Mouse (Mus musculus): ENCODE data around the gene Dnph1.
"Not testable (repeated sequence)": the region's sequence is repeated elsewhere in the genome, so short reads cannot be mapped to it uniquely, and the experiment has no call there.

Dnph1 gene
- long read RNA-seq, experiment 1, transcript Dnph1-201 (4 exons, 1,190 nt), result major isoform, 11 of 12 reads
- long read RNA-seq, experiment 1, partial matches to known transcripts, result 0 of 12 reads
- long read RNA-seq, experiment 1, other reads (novel, unspliced or antisense), result 1 of 12 reads
- long read RNA-seq, experiment 2, partial matches to known transcripts, result 1 of 6 reads
- long read RNA-seq, experiment 2, other reads (novel, unspliced or antisense), result 2 of 6 reads

DNA sequence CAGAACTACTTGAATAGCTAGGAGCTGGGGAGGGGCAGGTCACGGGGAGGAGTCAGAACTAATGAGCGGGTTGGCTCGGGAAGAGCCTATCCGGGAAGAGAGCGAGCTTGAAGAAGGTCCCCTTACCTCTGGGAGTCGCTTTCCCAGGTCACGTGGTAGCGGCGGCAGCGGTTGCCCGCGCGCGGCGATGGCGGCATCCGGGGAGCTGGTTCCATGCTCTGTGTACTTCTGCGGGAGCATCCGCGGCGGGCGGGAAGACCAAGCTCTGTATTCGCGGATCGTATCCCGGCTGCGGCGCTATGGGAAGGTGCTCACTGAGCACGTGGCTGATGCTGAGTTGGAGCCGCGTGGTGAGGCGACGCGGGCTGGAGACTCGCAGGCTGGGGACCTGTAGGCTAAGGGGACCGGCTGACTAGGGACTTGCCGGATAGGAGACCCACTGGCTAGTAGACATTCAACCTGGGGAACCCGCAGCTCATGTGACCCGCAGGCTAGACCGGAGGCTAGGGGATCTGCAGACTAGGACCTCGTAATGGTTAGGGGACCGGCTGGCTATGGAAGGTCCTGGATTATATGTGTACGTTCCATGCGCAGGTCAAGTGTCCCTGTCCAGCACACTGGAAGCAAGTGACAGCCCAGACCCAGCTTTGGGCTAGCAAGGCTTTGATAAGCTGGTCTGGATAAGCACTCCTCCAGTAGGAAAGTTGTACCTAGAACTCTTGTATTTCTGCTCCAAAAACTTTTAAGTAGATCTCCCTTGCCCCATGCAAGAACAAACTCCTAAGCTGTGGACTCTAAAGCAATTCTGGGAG is at the start of gene Dnph1:
Dnph1 (plus strand) TSS at position 89 of the 812 bp plus-strand sequence.
- intact Hi-C loops (cut with DNase I), result no loop called here

DNA sequence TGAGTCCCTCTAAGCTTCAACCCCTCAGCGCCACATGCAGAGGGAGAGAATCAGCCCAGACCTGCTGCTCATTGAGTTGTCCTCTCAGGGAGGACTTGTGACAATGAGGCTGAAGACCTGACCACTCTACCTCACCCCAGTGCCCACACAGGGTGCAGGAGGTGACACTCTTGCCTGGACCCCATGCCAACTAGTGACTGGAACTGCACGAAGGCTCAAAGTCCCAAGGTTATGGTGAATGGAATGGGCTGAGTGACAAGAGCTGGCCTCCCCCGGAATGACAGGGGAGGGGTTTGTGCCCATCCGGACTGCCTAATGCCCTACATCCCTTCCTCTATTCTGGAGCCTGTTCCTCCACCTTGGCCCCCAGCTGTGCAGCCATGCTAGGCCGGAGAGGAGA is 43.8 kb upstream of the Dnph1 start:
- intact Hi-C loops (cut with DNase I), result no loop called here

DNA sequence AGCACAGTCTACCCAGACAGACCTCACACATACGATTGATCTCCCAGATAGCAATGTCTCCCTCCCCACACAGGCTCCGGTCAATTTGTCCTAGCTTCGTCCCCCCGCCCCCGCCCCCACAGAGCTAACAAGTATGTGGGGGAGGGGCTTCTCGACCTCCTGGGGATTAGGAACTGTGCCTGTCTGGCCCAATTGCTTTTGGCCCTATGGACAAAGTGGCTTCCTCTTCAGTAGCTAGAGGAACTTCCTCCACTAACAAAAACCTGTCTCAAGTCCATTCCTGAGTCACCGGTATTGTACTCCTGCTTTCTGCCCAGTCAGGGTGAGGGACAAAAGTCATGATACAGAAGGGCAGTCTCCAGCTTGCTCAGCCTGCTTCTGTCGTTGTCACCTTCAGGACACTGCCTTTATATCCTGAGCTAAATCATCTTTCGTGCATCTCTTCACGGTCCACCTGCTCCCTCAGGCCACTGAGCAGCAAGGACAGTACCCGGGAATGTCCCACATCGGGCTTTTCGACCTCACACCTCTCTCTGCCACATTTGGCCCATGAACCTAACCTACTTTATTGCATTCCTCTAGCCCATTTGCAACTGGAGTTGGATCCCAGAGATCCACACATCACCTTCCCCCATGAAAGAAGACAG is 43.1 kb upstream of the Dnph1 start:
- intact Hi-C loops (cut with DNase I), result no loop called here

DNA sequence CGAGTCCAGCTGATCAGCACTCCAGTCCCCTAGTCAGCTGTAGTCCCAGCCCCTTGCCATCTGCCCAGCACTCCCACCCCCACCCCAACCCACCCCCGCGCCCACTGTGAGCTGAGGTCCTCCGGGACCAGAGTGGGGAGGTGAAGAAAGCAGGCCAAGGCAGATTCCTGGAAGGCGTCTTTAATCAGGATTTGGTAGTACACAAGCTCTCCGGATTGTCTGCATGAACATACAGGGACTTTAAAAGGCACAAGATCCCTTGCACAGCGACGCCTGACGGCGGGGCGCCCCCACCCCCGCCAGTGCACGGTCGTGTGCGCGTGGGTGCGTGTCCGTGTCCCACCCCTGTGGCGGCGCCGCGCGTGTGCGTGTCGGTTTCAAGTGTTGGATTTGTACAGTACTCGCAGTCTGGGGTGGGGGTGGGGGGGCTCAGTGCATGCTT is 42.5 kb upstream of the Dnph1 start:
- intact Hi-C loops (cut with DNase I), result no loop called here

DNA sequence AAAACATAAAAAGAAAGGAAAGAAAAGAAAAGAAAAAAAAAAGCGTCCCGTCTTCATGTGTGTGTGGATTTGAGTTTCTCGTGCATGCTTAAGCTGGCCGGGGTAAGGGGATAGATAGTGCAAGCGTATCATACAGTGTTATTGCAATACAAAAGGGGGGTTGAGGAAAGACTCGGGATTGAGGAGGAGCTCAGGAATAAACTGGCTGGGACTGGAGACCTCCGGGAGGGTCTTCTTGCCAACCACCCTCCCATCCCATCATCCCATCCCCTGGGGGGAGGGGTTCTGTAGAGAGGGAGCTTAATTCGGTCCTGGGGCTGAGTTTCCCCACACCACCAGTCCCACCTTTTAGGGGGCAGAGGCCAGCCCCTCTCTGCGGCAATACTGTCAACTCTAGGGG is 42.0 kb upstream of the Dnph1 start:
- intact Hi-C loops (cut with DNase I), result no loop called here

DNA sequence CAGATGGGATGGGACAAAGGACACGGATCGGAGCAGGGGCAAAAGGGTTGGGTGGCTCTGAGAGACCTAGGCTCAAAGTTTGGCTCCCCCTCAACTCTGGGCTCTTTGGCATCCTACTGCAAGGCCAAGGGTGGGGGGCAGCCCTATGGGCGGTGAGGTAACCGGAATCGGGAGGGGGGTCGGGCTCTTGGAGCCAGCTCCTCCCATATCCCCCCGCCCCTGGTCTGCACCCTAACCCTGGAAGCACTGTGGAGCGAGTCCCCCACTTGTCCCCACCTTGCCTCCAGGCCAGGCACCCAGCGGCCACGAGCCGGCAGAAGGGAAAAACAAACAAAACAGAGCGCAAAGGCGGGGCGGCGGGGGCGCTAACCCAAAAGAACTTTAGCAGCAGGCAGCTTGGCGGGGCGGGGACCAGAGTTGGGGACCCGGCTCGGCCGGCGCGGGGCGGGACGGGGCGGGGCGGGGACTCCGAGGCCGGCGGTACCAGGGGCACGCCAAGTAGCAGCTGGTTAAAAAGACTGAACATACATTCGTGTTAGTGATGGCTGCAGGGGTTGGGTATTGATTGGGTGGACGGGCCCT is 41.3 kb upstream of the Dnph1 start:
- intact Hi-C loops (cut with DNase I), result no loop called here

DNA sequence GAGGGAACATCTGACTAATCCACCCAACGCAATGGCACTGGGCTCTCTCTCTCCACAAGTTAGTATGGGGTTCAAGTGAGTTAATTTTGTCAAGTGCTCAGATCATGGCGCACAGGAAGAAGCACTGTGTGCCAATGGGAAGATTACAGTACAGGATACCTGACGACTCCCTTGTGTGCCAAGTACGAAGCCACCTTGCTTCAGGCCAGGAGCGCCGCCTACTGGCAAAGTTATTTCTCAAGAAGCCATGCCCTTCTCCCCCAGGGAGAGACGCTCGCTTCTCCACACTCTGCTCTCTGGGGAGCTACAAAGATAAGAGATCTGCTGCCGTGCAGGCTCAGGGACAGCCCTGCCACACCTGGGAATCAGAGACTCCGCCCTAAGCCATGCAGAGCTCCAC is 38.7 kb upstream of the Dnph1 start:
- intact Hi-C loops (cut with DNase I), result no loop called here

DNA sequence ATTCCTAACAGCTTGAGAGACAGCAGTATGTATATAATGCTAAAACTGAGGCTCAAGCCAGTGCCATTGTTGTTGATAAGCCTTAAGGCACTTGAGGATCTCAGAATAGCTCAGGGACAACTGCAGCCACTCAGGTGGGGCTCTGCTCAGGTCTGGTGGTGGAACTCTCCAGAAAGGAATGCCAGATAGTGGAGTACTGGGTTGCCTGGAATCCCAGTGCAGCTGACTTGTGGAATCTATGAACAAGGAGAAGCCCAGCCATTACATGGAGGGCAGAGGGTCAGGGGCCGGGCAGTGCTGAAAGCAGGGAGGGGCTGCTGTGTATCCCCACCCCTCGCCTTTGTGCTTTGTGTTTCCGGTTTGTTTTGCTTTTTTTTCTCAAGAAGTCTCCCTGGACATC is 38.1 kb upstream of the Dnph1 start:
- intact Hi-C loops (cut with DNase I), result no loop called here

DNA sequence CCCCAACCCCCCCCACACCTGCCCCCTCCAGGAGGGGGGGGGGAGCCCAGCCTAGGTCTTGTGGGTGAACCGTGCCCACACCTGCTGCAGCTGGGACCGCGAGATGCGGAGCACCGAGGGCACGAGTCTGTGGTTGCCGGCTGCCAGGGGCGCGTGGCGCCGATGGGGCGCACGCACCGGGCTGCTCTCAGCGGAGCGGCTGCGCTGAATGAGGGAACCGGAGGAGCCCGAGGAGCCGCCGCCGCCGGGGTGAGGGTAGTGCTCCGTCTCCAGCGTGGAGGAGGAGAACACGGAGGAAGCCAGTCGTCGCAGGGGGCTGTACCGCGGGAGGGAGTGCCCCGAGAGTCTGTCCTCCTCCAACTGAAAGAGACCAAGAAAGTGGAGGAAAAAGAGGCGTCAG is 35.8 kb upstream of the Dnph1 start:
- intact Hi-C loops (cut with DNase I), result no loop called here

DNA sequence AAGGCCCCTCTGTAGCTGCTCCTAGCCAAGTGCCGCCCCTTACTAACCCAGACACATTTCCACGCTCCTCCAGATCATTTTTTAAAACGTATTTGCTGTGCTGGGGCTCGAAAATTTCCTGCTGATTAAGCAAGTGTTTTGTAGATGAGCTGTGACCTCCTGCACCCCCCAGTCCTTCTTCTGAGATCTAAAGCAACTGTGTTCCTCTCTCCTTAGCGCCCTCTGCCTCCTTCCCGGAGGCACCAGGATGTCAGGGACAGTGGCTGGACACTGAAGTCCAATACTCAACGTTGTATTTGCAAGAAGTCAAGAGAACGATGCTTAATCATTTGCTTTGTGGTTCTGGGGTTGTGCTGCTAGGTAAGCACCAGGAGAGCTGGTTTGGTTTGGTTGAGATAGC is 35.2 kb upstream of the Dnph1 start:
- intact Hi-C loops (cut with DNase I), result no loop called here

DNA sequence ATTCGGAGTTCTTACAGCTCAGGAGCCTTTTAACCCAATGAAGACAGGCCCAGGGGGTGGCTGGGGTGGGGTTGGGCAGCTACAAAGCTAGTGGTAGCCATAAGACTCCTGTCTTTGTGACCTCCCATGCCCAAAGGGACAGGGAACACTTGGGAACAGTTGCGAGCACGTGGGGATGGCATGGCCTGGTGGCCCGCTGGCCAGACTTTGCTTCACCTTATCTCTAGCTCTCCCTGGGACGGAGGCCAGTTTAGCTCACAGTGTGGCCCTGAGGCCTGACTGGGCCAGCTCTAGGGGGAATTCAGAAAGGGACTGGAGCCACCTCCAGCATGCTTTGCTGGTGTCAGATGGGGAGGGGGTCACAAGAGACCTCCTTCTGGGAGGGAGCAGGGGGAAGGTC is 34.3 kb upstream of the Dnph1 start:
- intact Hi-C loops (cut with DNase I), result no loop called here

DNA sequence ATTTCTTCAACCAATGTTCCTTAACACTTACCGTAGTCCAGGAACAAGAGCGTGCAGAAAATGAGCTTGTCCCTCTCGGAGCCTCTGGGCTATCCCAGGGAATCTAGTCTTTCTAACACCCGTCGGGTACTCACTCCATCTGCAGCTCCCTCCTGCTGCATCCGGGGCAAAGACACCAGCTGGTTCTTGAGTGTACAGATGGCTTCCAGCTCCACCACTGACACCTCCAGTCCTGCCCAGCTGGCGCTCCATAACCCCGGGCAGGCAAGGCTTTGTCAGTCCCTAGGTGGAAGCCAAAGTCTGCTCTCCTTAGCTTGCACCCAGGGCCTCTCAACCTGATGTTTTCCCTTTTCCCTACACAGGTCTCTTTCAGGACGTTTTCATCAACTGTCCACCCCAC is 28.7 kb upstream of the Dnph1 start:
- intact Hi-C loops (cut with DNase I), result no loop called here

DNA sequence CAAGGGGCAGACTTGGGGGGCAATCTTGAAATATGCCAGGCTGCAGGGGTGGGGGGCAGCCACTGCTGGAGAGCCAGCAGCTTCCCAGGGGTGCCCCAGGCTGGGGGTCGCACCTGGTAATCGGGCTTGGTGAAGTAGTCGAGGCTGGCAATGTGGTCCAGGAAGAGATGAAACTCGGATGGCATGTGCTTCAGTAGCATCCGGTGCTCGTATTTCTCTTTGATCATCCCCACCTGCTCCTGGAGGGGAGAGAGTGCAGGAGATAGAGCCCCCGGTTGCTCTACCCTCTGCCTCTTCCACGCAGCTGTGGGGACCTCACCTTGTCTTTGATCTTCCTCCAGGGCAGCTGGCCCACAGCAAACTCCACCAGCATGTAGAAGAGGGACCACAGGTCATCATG is 19.9 kb upstream of the Dnph1 start:
- intact Hi-C loops (cut with DNase I), result no loop called here

DNA sequence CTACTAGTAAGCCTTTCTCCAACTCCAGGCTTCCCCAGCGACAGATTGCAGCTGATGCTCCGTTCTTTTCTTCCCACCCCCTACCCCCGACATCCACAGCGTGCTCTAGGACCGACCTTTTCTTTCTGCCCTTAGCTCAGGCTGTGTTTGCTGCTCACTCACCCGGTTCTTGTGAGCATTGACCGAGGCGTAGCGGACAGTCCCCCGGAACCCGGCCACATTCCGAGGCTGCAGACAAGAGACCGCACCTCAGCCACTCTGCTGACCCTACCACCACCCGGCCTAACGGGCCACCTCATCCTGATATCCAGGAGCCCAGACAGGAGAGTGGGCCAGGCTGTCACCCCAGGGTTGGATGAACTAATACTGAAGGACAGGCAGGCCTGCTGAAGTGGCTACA is 19.2 kb upstream of the Dnph1 start:
- intact Hi-C loops (cut with DNase I), result no loop called here

DNA sequence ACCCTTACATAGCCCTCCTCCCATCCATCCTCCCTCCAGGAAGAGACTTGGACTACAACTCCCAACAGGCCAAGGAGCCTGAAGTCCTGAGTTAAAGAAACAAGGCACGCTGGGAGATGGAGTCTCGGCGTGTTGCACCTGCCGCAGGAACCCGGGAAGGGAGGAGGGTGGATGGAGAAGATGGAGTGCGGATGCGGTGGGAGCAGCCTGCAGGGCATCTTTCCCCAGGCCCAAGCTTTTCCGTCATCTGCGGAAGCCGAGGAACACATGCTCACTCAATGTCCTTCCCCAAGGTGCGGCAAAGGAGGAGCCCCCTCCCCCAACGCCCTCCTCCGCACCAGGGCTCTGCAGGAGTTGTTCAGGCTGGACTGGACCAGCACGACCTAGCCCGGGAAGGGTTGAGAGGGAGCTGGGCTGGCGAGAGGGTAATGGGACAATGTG is 12.9 kb upstream of the Dnph1 start:
- intact Hi-C loops (cut with DNase I), result no loop called here

DNA sequence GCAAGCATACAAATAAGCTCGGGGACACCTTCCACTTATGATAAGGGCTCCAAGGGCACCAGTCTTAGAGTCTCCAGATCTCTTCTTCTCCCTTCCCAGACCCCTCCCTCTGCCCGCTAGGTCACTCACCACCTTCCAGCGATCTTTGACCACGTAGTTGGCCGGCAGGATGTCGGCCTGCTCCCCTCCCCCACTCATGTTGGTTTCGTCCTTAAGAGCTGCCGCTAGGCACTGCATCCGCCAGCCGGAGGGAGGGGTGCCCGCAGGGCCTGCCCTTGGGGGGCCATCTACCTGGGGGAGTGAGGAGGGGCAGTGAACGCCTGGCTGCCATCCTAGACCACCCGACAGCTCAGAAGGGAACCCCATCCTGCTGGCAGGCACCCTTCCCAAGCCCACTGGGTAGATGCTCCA is 12.5 kb upstream of the Dnph1 start:
- intact Hi-C loops (cut with DNase I), result no loop called here

DNA sequence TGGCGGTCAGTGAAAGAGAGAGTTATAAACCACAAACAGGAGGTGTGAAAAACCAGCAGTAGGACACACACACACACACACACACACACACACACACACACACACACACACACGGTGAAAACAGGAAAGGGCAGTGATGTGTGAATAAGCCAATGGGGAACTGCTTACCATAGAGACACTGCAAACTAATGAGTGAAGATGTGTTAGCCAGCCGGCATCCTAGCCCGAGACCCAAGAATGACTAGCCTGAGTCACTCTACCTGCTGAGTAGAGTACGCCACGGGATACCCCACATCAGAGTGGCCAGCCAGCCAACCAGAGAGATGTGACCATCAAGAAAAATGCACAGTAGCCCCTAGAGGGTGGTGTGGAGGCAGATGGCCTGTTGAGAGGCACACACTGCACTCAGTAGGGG is 12.0 kb upstream of the Dnph1 start:
- intact Hi-C loops (cut with DNase I), result no loop called here

DNA sequence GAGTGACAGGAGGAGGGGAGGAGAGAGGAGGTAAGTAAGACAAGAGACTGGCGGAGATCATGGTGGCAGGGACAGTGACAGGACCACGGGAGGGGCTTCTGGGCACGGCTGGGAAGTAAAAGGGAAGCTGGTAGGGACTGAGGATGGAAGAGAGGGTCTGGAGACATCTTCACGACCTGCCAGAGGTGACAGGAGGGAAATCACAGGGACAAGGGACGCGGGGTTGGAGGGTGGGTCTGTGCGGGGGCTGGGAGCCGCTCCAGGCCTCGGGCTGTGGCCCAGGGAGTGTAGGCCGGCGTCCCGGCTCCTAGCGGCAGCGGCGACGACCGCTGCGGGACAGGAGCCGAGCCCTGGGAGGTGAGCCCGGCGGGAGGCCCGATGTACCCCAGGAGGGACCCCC is 9.5 kb upstream of the Dnph1 start:
- intact Hi-C loops (cut with DNase I), result no loop called here

DNA sequence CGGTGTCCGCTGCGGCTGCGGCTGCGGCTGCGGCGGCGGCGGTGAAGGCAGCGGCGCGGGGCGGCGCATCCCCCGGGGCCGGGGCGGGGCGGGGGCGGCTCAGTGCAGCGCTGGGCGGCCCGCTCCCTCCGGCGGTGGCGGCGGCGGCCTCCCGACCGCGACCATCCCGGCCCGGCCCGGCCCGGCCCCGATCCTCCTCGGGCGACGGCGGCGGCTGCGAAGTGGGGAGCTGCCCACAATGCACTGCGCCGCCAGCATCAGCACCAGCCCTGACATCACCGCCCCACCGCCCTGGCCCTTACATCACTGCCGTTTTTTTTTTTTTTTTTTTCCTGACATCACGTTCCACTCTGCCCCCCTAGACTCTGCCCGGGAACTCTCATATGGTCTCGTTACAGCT is 9.1 kb upstream of the Dnph1 start, which contains the start of gene Ttbk1:
Ttbk1 (minus strand) TSS at position 245 of the 400 bp plus-strand sequence.
- intact Hi-C loops (cut with DNase I), result no loop called here

DNA sequence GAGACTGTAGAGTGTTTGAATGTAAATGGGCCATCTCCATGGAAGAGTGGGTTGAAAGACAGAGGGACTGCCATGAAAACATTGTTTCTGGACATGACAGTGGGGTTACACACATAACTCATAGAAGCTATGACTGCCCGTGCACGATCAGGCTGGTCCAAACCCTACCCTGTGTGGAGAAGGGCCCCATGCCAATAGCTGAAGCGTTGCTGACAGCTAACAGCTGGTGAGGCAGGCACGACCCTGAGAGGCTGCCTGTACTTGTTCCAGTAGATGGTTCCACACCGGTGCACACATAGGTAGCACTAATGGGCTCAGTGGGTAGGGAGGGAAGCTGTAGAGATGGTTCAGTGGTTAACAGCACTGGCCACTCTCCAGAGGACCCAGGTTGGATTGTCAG is 1.0 kb upstream of the Dnph1 start:
- intact Hi-C loops (cut with DNase I), result no loop called here

DNA sequence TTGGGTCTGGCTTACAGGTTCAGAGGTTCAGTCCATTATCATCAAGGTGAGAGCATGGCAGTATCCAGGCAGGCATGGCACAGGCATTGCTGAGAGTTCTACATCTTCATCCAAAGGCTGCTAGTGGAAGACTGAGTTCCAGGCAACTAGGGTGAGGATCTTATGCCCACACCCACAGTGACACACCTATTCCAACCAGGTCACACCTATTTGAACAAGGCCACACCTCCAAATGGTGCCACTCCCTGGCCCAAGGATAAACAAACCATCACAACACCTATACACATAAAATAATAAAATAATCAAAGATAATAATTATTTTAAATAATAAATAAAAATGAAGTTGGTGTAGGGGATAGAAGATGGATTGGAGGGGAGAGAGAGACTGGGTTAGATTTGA is 430 bp upstream of the Dnph1 start:
- intact Hi-C loops (cut with DNase I), result not testable (repeated sequence)

DNA sequence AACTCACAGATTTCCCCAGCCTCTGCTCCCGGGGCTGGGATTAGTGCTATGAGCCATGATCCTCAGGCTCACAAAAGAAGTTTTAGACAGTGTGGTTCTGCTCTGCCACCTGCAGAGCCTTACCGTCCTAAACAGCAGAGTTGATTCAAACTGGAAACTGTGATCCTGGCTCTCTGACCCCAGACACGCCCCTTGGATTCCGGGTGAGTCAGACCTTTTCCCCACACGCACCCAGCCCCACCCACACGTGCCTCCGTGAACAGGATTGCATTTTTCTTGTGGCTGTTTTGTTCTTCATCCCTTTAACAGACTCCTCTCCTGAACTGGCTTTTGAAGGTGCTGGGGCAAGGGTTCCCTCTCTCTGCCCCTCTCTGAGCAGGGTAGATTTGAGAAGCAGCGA is 1.4 kb downstream of the Dnph1 start:
- intact Hi-C loops (cut with DNase I), result no loop called here
